Mouse (Mus musculus) layer of hippocampus, adult 2 months (tissue): ENCODE results near the gene Dtx2. TPM values are rescaled to one million over a fixed set of nuclear protein-coding genes. Genes with fewer than 3 reads are reported as not detected.

Source experiments
- DNase-seq, 2 experiments: peaks; one replicate each; pipeline ENCODE4 v3.0.0; 2022; ENCODE audit warnings: low spot score in 2 of 2
- H3K27ac ChIP-seq: fragments of 200-600 bp; 2 replicates; pipeline ENCODE4 v1.8.1; 2022
- H3K4me3 ChIP-seq: fragments of 200-600 bp; 2 replicates; pipeline ENCODE4 v1.8.1; 2022; ENCODE audit warnings: mild to moderate bottlenecking
- CTCF ChIP-seq: fragments of 200-600 bp; conservative IDR thresholded peaks from 2 replicates; pipeline ENCODE4 v1.8.1; 2022; ENCODE audit warnings: antibody characterized with exemption, mild to moderate bottlenecking, moderate library complexity
- total RNA-seq, 2 experiments: library from RNA; stranded (reverse); gene quantifications; 2 replicates each; pipeline ENCODE4 v1.2.3; 2021

The Dtx2 gene
- total RNA-seq, 2 experiments from 2014 or later: 8.0 to 8.3 TPM

- TF ChIP-seq CTCF: no peak
- H3K27ac ChIP-seq: no peak overlapping the region
- no peak overlapping the region for H3K4me3 ChIP-seq
- DNase-seq: no peak
Measured at GRCm38 (mm10) chr5:136069411-136069810, 74.8 kb downstream of the Dtx2 start.

- no peak for DNase-seq
- H3K27ac ChIP-seq: no peak overlapping the region
- TF ChIP-seq CTCF: no peak
Measured at GRCm38 (mm10) chr5:136073051-136073450, 78.5 kb downstream of the Dtx2 start.

GRCm38 (mm10) chr5:136073526-136073925 lies 78.9 kb downstream of the Dtx2 start:
- TF ChIP-seq CTCF: no peak
- Histone ChIP-seq H3K27ac (no peak overlapping the region), H3K4me3 (no peak overlapping the region)
- DNase-seq: no peak

More at GRCm38 (mm10) chr5:136073051-136073450, 78.5 kb downstream of the Dtx2 start:
- H3K4me3 ChIP-seq: no peak overlapping the region

GRCm38 (mm10) chr5:136075076-136075475 lies 80.5 kb downstream of the Dtx2 start:
- no peak overlapping the region for H3K4me3 ChIP-seq
- TF ChIP-seq CTCF: no peak
- H3K27ac ChIP-seq: no peak overlapping the region
- DNase-seq: no peak

- H3K4me3 ChIP-seq: no peak overlapping the region
- TF ChIP-seq CTCF: no peak
- no peak overlapping the region for H3K27ac ChIP-seq
- DNase-seq: no peak
Measured at GRCm38 (mm10) chr5:136076284-136076683, 81.7 kb downstream of the Dtx2 start.

GRCm38 (mm10) chr5:136077001-136077550 lies 82.5 kb downstream of the Dtx2 start:
- Histone ChIP-seq H3K27ac (no peak overlapping the region), H3K4me3 (no peak overlapping the region)
- TF ChIP-seq CTCF: no peak
- DNase-seq: no peak

GRCm38 (mm10) chr5:136078136-136078535 lies 83.5 kb downstream of the Dtx2 start:
- no peak for TF ChIP-seq CTCF
- DNase-seq: no peak
- Histone ChIP-seq H3K4me3 (no peak overlapping the region), H3K27ac (no peak overlapping the region)

GRCm38 (mm10) chr5:136082345-136082744 lies 87.7 kb downstream of the Dtx2 start:
- H3K27ac ChIP-seq: no peak overlapping the region
- H3K4me3 ChIP-seq: no peak overlapping the region
- no peak for DNase-seq
- peak; percentile 57 for TF ChIP-seq CTCF

Other genes with a start within 250 kb of the Dtx2 start
- gene Styxl1, start 216.4 kb upstream of the Dtx2 start, total RNA-seq: not detected
- gene Mdh2, start 216.3 kb upstream of the Dtx2 start, total RNA-seq: 100 to 1,000 TPM; 382 to 388 TPM
- gene Srrm3, start 187.9 kb upstream of the Dtx2 start, total RNA-seq: 10 to 100 TPM; 80.9 to 81.4 TPM
- 10 to 100 TPM; 15.4 to 16.8 TPM for gene Hspb1, start 106.9 kb upstream of the Dtx2 start, total RNA-seq
- 1,000 to 10,000 TPM; 1,218 to 1,292 TPM for gene Ywhag, start 60.2 kb upstream of the Dtx2 start, total RNA-seq
- 1 to 10 TPM; 1.4 to 1.9 TPM for gene Ssc4d, start 20.3 kb upstream of the Dtx2 start, total RNA-seq
- gene Zp3, start 14.7 kb upstream of the Dtx2 start, total RNA-seq: not detected
- gene Upk3b, start 43.7 kb downstream of the Dtx2 start, total RNA-seq: not detected
- not detected for gene Upk3bl, start 59.7 kb downstream of the Dtx2 start, total RNA-seq
- 1 to 10 TPM; 2.9 to 4.2 TPM for gene Rasa4, start 89.1 kb downstream of the Dtx2 start, total RNA-seq
- 10 to 100 TPM; 67.6 to 77.3 TPM for gene Polr2j, start 121.8 kb downstream of the Dtx2 start, total RNA-seq
- 10 to 100 TPM; 15.7 to 16.9 TPM for gene Lrwd1, start 141.3 kb downstream of the Dtx2 start, total RNA-seq
- 10 to 100 TPM; 10.1 to 11.6 TPM for gene Alkbh4, start 141.3 kb downstream of the Dtx2 start, total RNA-seq
- 100 to 1,000 TPM; 148 to 150 TPM for gene Orai2, start 175.9 kb downstream of the Dtx2 start, total RNA-seq
- 10 to 100 TPM; 31.8 to 35.6 TPM for gene Prkrip1, start 204.2 kb downstream of the Dtx2 start, total RNA-seq